Mouse (Mus musculus): Measurements from ENCODE around the gene Rbm24.

Gene Rbm24

DNA sequence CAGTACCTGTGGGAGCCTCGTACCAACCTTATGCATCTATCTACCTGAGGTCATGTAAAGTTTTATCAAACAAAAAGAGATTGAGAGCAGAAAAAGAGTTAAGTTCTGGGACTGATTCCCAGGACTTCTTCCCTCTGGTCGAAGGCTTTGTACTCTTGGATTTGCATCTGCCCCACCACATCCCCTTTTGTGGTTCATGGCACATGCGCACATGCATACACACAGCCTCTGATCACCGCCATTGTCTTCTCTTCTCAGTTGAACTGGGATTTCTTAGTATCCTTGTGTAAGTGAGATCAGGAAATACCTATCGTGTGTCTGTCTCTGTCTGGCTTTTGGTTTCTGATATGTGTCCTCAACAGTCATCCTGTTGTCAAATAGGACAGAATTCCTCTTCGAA is 20.7 kb downstream of the Rbm24 start:
- DNase-seq (ENCODE audit: low spot score in 2 of 2), result no peak

DNA sequence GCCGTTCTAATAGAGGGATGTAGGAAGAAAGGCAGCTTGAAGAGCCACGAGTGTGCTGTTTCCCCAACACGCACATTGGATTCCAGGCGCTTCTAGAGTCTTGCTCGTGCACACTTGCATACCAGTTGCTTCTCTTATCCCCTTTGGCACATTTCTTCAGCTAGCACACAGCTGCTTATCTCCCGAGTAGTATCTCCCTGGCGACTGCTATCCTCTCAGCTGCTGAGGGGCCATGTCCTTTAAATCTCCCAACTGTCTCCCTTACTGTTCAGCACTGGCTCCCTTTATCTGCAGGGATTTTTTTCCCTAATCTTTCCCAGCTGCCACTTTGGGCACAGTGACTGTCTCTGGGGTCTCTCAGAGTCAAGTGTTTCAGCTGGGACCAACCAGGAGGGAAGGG is 25.8 kb downstream of the Rbm24 start:
- no peak for DNase-seq (ENCODE audit: low spot score in 2 of 2)

DNA sequence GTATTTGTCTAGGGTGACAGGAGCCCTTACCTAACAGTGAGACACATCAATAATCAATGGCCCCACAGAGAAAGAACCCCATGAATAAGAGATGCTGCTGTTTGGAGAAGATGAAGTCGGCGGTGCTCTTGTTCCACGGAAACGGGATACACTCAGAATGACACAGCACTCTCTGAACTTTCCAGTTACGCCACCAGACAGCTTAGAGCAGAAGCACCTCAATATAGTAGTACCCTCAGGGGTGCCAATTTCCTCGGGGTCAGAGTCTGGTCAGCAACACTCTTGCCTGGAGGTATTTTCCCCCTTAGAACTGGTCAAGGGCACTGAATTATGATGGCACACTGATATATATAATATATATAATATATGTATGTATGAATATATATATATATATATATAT is 27.8 kb downstream of the Rbm24 start:
- no peak for DNase-seq (ENCODE audit: low spot score in 2 of 2)

DNA sequence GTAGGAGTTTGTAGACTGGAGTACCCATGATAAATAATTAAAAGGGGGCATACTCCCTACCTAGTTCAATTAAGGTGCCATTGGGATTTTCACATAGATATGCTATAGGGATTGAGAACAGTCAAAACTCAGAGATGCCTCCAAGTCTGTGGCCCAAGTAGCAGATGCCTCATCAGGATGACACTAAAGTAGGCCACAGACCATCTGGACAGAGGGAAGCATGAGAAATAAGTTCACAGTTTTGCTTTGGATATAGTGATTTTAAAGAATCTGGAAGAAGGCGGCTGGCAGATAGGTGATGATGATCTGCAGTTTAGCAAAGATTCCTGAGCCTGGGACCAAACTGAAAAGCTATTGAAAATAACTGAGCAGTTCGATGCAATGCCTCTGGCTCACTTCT is 30.0 kb downstream of the Rbm24 start:
- no peak for DNase-seq (ENCODE audit: low spot score in 2 of 2)

DNA sequence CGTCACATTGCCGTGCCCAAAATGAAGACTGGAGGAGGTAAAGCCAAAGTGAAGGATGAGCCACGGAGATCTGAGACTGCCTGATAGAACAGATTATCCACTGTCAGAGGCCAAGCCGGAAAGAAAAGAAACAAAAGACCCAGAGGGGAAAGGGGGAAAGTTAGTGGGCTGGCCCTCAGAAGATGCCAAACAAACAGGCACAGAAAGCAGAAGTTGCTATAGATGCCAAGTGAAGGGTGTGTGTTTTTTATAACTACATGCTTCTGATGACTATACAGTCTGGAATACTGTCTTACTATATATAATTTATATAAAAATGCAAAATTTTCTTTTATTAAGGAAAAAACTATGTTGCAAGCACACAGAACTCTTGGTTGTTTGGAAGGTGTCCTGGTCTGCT is 31.7 kb downstream of the Rbm24 start:
- DNase-seq (ENCODE audit: low spot score in 2 of 2), result no peak

DNA sequence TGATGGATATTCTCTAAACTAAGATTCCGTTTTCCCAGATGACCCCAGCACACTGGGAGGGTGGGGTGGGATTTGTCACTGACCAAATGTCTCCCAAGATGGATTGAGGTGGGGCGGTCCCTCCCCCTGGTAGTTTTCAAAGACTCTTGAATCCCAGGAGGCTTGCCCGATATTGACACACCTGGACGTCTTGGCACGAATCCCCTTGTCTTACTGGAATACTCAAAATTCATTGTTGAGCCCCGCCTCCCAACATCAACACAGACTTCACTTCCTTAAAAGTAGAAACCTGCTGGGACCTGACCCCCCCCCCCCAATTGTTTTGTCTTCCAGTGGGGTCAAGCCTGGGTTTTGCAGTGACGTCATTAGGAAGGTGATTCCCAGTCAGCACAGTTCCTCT is 32.4 kb downstream of the Rbm24 start:
- no peak for DNase-seq (ENCODE audit: low spot score in 2 of 2)

DNA sequence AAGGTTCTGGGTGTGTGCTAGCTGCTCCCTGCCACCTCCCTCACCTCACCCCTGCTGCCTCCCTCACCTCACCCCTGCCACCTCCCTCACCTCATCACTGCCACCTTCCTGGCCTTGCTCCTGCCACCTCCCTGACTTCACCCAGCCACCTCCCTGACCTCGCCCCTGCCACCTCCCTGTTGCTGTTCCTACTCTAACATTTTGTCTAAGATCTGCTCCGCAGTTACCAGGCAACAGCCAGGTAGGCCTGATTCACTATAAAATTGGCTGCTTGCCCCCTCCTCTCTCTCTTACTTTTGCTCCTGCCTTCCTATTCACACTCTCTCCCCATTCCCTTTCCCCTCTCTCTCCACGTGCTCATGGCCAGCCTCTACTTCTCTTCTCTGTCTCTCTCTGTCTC is 33.3 kb downstream of the Rbm24 start:
- DNase-seq (ENCODE audit: low spot score in 2 of 2), result no peak

DNA sequence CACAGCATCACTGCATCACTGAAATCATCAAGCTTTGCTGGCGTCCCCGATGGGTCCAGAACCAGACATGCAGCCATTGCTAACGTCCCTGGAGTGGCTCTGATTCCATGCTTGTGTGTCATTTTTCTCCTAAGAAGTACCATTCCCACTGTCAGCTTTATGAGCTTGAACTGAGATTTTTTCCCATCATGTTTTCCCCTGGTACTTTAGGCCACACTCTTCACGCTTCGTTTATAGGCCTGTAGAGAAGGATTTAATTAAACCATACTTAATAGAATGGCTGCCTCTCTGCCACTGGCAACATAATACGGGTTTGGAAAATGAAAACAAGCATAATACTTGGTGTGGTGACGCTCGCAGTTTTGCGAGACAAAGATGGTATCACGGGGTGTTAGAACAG is 41.3 kb downstream of the Rbm24 start:
- no peak for DNase-seq (ENCODE audit: low spot score in 2 of 2)

DNA sequence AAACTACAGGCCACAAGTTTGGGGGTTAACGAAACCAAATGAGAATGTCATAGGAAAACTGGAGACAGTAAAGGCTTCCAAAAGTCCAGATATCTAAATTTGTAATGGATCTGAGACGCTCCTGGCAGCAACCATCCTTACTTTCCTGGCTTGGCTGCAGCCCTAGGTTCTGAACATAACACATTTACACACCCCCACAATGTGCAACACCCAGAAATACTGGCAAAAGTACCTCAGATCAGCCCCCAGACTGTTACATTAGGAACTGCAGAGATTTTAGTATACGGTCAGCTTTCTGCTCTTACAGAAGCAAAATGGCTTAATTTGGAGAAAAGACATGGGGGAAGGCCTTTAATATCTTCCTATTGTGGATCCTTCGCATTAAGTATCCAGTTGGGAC is 44.0 kb downstream of the Rbm24 start:
- no peak for DNase-seq (ENCODE audit: low spot score in 2 of 2)

DNA sequence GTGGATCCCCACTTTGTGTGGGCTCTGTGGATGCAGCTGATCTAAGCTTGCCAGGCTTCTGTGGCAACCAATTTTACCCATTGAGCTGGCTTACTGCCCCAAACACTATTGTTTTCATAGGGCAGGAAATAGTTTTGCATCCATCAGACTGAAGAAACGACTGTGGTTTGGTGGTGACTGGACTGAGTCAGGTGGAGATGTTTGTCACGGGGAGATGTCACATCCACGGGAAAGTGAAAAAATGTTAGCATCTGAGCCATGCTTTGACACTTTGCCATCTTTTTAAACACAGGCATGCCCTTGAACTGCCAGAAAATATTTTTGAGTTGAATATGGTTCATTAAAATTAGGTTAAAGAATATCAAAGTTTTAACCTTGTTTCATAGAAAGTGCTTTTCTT is 45.5 kb downstream of the Rbm24 start:
- no peak for DNase-seq (ENCODE audit: low spot score in 2 of 2)

DNA sequence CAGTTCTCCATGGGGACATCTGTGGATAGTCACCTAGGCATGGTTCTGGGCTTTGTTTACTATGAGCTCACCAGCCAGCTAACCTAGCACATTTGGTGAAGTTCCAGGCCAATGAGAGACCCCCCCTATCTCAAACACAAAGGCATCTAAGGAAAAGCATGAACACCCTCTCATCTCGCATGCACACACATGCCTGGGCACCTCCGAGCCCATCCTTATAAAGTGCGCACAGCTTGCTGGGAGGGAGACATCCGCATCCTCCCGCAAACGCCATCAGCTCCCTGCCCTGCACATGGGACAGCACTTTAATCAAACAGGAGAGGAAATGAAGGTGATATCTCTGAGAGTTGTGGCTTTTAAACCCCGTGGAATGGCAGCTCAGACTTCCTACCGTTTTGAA is 50.0 kb downstream of the Rbm24 start:
- DNase-seq (ENCODE audit: low spot score in 2 of 2), result no peak

DNA sequence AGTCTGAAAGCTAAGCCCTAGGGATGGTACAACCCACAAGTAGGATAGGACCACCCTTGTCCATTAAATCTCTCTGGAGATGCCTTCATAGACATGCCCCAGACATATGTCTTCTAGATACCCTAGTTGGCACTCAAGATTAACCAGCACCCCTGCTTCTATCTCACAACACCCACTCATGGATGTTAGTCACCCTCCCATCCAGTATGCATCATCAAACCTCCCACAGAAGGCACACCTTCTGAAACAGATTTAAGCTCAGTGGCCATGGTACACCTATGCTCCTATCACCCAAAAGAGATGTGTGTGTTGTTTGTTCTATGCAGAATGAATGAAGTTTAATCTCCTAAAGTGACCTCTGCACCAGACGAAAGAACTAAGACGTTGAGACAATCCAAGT is 51.3 kb downstream of the Rbm24 start:
- DNase-seq (ENCODE audit: low spot score in 2 of 2), result no peak

Data from frontal cortex, postnatal 14 days (tissue).